Comparison of ENCODE assay signal across 13 mouse cellular contexts in the genomic region with DNA sequence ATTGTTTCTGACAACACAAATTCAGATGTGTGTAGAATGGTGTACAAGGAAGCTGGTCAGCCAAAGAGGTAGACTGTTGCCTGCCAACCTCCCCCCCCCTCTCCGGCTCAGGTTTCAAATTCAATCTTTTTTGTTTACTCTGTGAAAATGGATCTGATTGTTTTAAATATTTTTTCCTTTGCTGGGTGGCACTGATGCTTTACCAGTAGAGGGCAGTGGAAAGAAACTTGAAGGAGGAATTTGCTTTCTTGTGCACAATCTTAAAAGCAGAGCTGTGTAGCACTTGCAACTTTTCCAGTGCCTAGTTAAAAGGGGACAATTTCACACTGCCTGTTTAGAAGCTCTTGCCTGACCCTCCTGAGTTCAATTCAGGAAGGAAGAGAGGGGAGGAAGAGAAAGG. TPM values are rescaled to one million over a fixed set of nuclear protein-coding genes. Genes with fewer than 3 reads are reported as not detected.
DNase-seq lines count a peak whose midpoint lies in the region; ATAC-seq and TF ChIP-seq lines count a peak whose summit lies in the region.
"Had no signal": no experiment of that assay in that cellular context is flagged by ENCODE, and none has a peak within 500 bp of the region (broad histone marks: within the 10 kb centered on the region; RNA-seq: fewer than 3 reads in every experiment).

No protein-coding gene starts in this region.

- H3K4me1 ChIP-seq in lung, embryonic 14.5 days (ENCODE audit: insufficient read depth) = no peaks in the 10 kb centered on the region
- H3K4me1 ChIP-seq: forebrain, embryonic 15.5 days; heart, embryonic 15.5 days; lung, embryonic 15.5 days; neural tube, embryonic 15.5 days had no signal

- no peak for ATAC-seq in lung, embryonic 14.5 days (ENCODE audit: insufficient read depth)
- ATAC-seq: forebrain, embryonic 15.5 days had no signal

- intact Hi-C loops in gastrocnemius, adult 2 months (cut with DNase I) = loop anchor here (5.0 kb wide), 1 partner anchor 200 kb away; no protein-coding TSS in a partner anchor

- TF ChIP-seq CTCF in gastrocnemius, adult 2 months (IDR thresholded peaks at IDR 0.05) = peak; percentile 57
- peak; percentile 55 for TF ChIP-seq CTCF in lung, embryonic 14.5 days (IDR thresholded peaks at IDR 0.05; ENCODE audit: low read depth)

- H3K36me3 ChIP-seq in lung, embryonic 14.5 days (ENCODE audit: insufficient read depth) = no peaks in the 10 kb centered on the region
- H3K36me3 ChIP-seq: forebrain, embryonic 15.5 days; heart, embryonic 15.5 days; lung, embryonic 15.5 days; neural tube, embryonic 15.5 days had no signal

- H3K27me3 ChIP-seq in lung, embryonic 14.5 days (ENCODE audit: insufficient read depth, low read length) = no peaks in the 10 kb centered on the region
- H3K27me3 ChIP-seq: forebrain, embryonic 15.5 days; heart, embryonic 15.5 days; lung, embryonic 15.5 days; neural tube, embryonic 15.5 days had no signal

- H3K4me2 ChIP-seq in lung, embryonic 14.5 days = no peak overlapping the region
- H3K4me2 ChIP-seq: forebrain, embryonic 15.5 days; heart, embryonic 15.5 days; lung, embryonic 15.5 days; neural tube, embryonic 15.5 days had no signal

- WGBS in lung, embryonic 14.5 days = 38% methylated on average over 1 of the region's 1 CpGs

- no peak overlapping the region for H3K27ac ChIP-seq in gastrocnemius, adult 2 months
- no peak overlapping the region for H3K27ac ChIP-seq in lung, embryonic 14.5 days (ENCODE audit: low read depth)
- H3K27ac ChIP-seq: forebrain, embryonic 15.5 days; heart, embryonic 15.5 days; lung, embryonic 15.5 days; neural tube, embryonic 15.5 days had no signal

- no peaks in the 10 kb centered on the region for H3K9me3 ChIP-seq in lung, embryonic 14.5 days (ENCODE audit: low read depth, low read length)
- H3K9me3 ChIP-seq: forebrain, embryonic 15.5 days; heart, embryonic 15.5 days; lung, embryonic 15.5 days; neural tube, embryonic 15.5 days had no signal

- H3K4me3 ChIP-seq in gastrocnemius, adult 2 months = no peak overlapping the region
- no peak overlapping the region for H3K4me3 ChIP-seq in lung, embryonic 14.5 days (ENCODE audit: low read depth, low read length)
- H3K4me3 ChIP-seq: forebrain, embryonic 15.5 days; heart, embryonic 15.5 days; lung, embryonic 15.5 days; neural tube, embryonic 15.5 days had no signal

- H3K9ac ChIP-seq in lung, embryonic 14.5 days = no peak overlapping the region
- H3K9ac ChIP-seq: forebrain, embryonic 15.5 days; heart, embryonic 15.5 days; lung, embryonic 15.5 days; neural tube, embryonic 15.5 days had no signal

- DNase-seq in gastrocnemius, adult 2 months = no peak
- no peak for DNase-seq in gastrocnemius, adult 8-10 months (ENCODE audit: low spot score in 2 of 2)
- peak; percentile 61 for DNase-seq in lung, embryonic 14.5 days
- no peak for DNase-seq in lung, postnatal 4 days
- peak; percentile 19 for DNase-seq in embryo, embryonic 10.5 days (ENCODE audit: low spot score)
- DNase-seq in retina, embryonic 14.5 days (ENCODE audit: low spot score) = peak; percentile 31
- DNase-seq in adrenal gland, postnatal 36 days = no peak
- no peak for DNase-seq in thymus, adult 18-20 months
- DNase-seq: layer of hippocampus, postnatal 36 days had no signal

RNA-seq across cellular contexts. Expression of gene Hsd17b10, which starts 54.7 kb away (rescaled TPM):
- 100 to 1,000 TPM in 1 of 2 experiments, 10 to 100 TPM in 1; 78.0 to 122 TPM for total RNA-seq in gastrocnemius, adult 2 months (2021)
- total RNA-seq in gastrocnemius, adult 8-10 months (2022) = 100 to 1,000 TPM in 2 of 4 experiments, 10 to 100 TPM in 2; 77.2 to 121 (median 96.8) TPM
- polyA plus RNA-seq in lung, embryonic 14.5 days (2014; fragmentation: Nextera tagmentation; extraction: Ambion mirVana) = 219 and 223 TPM in 2 replicates
- total RNA-seq in adrenal gland, postnatal 36 days (2021) = 100 to 1,000 TPM; 155 to 192 TPM

Comparison
In these comparisons a context has a peak if more than half of its experiments do, and no peak if none do; other contexts are left out.
1. DNase-seq: peak in lung, embryonic 14.5 days (single experiment), embryo, embryonic 10.5 days (single experiment) and retina, embryonic 14.5 days (single experiment); none in gastrocnemius, adult 2 months (single experiment), gastrocnemius, adult 8-10 months (0 of 2), lung, postnatal 4 days (0 of 2), adrenal gland, postnatal 36 days (0 of 2) and thymus, adult 18-20 months (0 of 2).